Mouse (Mus musculus) neural tube, embryonic 14.5 days (tissue): Measurements from ENCODE around the gene Dgcr2. TPM values are rescaled to one million over a fixed set of nuclear protein-coding genes. Genes with fewer than 3 reads are reported as not detected.

Experiments used
- ATAC-seq: fragments of 200-750 bp; cut with Nextera tagmentation; 2 replicates; pipeline ENCODE4 v1.8.0; 2017; ENCODE audit warnings: low read depth, mild to moderate bottlenecking, moderate TSS enrichment, moderate library complexity
- H3K27ac ChIP-seq: fragments of 300-500 bp; sonication (generic); 2 replicates; pipeline ENCODE4 v1.5.1; 2014; ENCODE audit warnings: low read depth, mild to moderate bottlenecking, control low read depth, low read length, moderate library complexity, mixed read lengths
- H3K27me3 ChIP-seq: fragments of 300-500 bp; sonication (generic); 2 replicates; pipeline ENCODE4 v1.6.1; 2014; ENCODE audit warnings: low read length; ENCODE audit not compliant: control insufficient read depth, insufficient read depth
- H3K36me3 ChIP-seq: fragments of 300-500 bp; sonication (generic); 2 replicates; pipeline ENCODE4 v1.6.1; 2014; ENCODE audit warnings: low read length, mixed read lengths; ENCODE audit not compliant: control insufficient read depth, insufficient read depth
- H3K4me1 ChIP-seq: fragments of 300-500 bp; sonication (generic); 2 replicates; pipeline ENCODE4 v1.6.1; 2014; ENCODE audit warnings: low read length; ENCODE audit not compliant: control insufficient read depth, insufficient read depth
- H3K4me2 ChIP-seq: fragments of 300-500 bp; sonication (generic); 2 replicates; pipeline ENCODE4 v1.6.1; 2014; ENCODE audit warnings: mild to moderate bottlenecking, low read depth, low read length, control low read depth
- H3K4me3 ChIP-seq: fragments of 300-500 bp; sonication (generic); 2 replicates; pipeline ENCODE4 v1.5.1; 2014; ENCODE audit warnings: low read depth, low read length, control low read depth, mixed read lengths
- H3K9ac ChIP-seq: fragments of 300-500 bp; sonication (generic); replicated peaks from 2 replicates; pipeline ENCODE4 v1.6.1; 2014; ENCODE audit warnings: low read depth, mild to moderate bottlenecking, control low read depth, low read length, mixed read lengths
- H3K9me3 ChIP-seq: fragments of 300-500 bp; sonication (generic); 2 replicates; pipeline ENCODE4 v1.6.1; 2016; ENCODE audit warnings: low read length; ENCODE audit not compliant: control insufficient read depth
- WGBS: fragments of 180-500 bp; shearing (Covaris S2); extraction: QIAGEN DNeasy Blood & Tissue Kit; methylation state at CpG from one replicate; pipeline ENCODE4 v1.1.7; 2014; 5-methylcytosine and 5-hydroxymethylcytosine counted together
- polyA plus RNA-seq: library from polyadenylated mRNA; unstranded; fragments of >200 nt; fragmentation: Nextera tagmentation; extraction: Ambion mirVana; gene quantifications from 2 replicates; pipeline ENCODE4 v1.2.1, GENCODE M21; 2014

The Dgcr2 gene
- polyA plus RNA-seq, 1 experiment from 2014 or later, result 104 TPM

DNA sequence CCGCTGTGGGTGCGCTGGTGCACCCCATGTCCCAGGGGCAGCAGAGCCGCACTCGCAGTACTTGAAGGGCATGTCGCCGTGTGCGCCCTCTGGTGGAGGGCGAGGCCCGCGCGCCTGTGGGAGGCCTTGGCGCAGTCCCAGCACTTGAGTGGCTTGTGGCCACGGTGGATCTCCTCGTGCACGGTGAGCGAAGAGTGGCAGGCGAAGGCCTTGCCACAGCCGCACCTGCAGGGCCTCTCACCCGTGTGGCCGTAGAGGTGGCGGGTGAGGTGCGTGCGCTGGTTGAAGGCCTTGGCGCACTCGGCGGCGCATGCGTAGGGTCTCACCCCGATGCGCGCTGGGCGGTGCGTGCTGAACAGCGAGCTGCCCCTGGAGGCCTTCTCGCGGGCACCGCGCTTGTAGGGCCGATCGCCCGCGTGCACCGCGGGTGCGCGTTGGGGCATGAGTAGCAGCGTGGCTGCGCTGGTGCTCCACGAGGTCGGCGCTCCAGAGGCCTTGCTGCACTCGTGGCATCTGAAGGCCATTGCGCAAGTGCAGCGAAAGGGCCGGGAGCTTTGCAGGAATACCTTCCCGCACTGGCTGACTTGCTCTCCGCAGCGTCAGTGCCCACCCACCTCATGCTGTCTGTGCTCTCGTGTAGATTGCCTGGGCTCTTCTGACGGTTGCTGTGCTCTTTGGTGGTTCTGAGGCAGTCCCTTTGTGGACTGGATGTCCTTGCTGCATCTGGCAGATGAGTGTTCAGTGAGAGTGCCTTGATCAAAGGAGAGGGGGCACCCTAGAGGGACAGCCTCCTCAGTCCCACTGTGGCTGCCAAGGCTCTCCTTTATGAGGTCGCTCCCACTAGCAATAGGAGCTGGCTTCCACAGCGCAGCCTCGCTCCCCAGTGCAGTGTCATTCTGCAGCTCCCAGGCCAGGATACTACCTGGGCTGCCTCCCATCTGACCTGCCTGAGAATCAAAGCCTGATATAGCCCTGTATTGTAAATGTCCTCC is 82.7 kb downstream of the Dgcr2 start:
- no peaks in the 10 kb centered on the region for H3K36me3 ChIP-seq
- peak overlapping the region; percentile 50 for H3K4me3 ChIP-seq
- WGBS, result 1% methylated on average over 63 of the region's 63 CpGs
- H3K27ac ChIP-seq, result peak overlapping the region; percentile 56
- H3K9ac ChIP-seq, result peak overlapping the region; percentile 64
- peak; percentile 88 for ATAC-seq
- no peaks in the 10 kb centered on the region for H3K4me1 ChIP-seq
- peaks cover 4% of the 10 kb centered on the region; the same call in 1 of the 2 replicates for H3K27me3 ChIP-seq
- H3K4me2 ChIP-seq, result peak overlapping the region; percentile 83
- H3K9me3 ChIP-seq, result no peaks in the 10 kb centered on the region

GRCm38 (mm10) chr16:17813173-17813572 is 85.2 kb downstream of the Dgcr2 start:
- Histone ChIP-seq H3K27ac (no peak overlapping the region), H3K4me1 (peaks cover 5% of the 10 kb centered on the region; the same call in 1 of the 2 replicates), H3K27me3 (peaks cover 4% of the 10 kb centered on the region; the same call in 1 of the 2 replicates), H3K36me3 (no peaks in the 10 kb centered on the region), H3K4me3 (no peak overlapping the region), H3K4me2 (no peak overlapping the region), H3K9ac (no peak overlapping the region), H3K9me3 (no peaks in the 10 kb centered on the region)
- ATAC-seq, result no peak
- WGBS, result 53% methylated on average over 4 of the region's 4 CpGs

GRCm38 (mm10) chr16:17812120-17812519 is 86.2 kb downstream of the Dgcr2 start:
- Histone ChIP-seq H3K4me2 (no peak overlapping the region), H3K9ac (no peak overlapping the region), H3K27ac (no peak overlapping the region), H3K4me3 (no peak overlapping the region), H3K4me1 (peaks cover 9% of the 10 kb centered on the region; the same call in 1 of the 2 replicates), H3K9me3 (no peaks in the 10 kb centered on the region), H3K36me3 (no peaks in the 10 kb centered on the region), H3K27me3 (peaks cover 4% of the 10 kb centered on the region; the same call in 1 of the 2 replicates)
- ATAC-seq, result no peak
- 7% methylated on average over 5 of the region's 5 CpGs for WGBS

DNA sequence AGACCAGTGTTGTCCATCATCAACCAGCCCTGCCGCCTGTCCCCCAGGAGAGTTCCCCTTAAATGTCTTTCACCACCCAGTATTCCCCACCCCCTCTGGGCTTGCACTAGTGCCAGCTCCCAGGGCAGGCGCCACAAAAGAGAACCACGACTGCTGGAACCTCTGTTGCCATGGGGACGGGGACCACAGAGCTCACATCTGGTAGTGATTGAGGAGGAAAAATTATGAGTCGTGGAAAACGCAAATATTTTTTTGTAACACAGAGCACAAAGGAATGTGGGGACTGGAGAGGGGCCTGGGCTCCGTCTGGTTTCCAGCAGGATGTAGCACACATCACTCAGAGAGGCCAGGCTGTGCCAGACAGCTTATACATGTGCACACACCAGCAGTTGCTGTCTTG is 88.7 kb downstream of the Dgcr2 start:
- Histone ChIP-seq H3K4me1 (peaks cover 15% of the 10 kb centered on the region; the same call in 1 of the 2 replicates), H3K4me3 (no peak overlapping the region), H3K9ac (no peak overlapping the region), H3K4me2 (no peak overlapping the region), H3K27me3 (peaks cover 21% of the 10 kb centered on the region), H3K9me3 (no peaks in the 10 kb centered on the region), H3K27ac (no peak overlapping the region), H3K36me3 (no peaks in the 10 kb centered on the region)
- WGBS, result 14% methylated on average over 7 of the region's 7 CpGs
- no peak for ATAC-seq

DNA sequence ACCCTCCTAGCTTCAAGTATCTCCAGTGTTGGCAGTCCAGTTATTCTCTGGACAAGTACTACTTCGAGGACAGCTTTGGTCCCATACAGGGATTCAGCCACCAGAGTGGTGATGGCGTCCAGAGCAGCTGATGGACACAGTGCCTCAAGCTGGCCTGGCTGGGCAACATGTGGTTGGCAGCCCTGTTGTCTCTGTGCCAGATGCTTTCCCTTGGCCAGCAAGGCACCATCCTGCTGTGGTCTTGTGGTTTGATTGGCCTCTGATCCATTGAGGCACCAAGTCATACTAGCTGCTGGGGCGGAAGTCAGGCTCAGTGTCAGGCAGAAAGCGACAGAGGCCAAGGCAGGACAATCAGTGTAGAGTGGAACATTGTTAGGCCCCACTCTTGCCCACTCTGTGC is 89.2 kb downstream of the Dgcr2 start:
- H3K9ac ChIP-seq, result no peak overlapping the region
- H3K4me2 ChIP-seq, result no peak overlapping the region
- no peaks in the 10 kb centered on the region for H3K36me3 ChIP-seq
- H3K27me3 ChIP-seq, result peaks cover 25% of the 10 kb centered on the region
- H3K27ac ChIP-seq, result no peak overlapping the region
- peaks cover 19% of the 10 kb centered on the region; the same call in 1 of the 2 replicates for H3K4me1 ChIP-seq
- H3K4me3 ChIP-seq, result no peak overlapping the region
- H3K9me3 ChIP-seq, result no peaks in the 10 kb centered on the region
- WGBS, result 76% methylated on average over 4 of the region's 4 CpGs
- ATAC-seq, result no peak

DNA sequence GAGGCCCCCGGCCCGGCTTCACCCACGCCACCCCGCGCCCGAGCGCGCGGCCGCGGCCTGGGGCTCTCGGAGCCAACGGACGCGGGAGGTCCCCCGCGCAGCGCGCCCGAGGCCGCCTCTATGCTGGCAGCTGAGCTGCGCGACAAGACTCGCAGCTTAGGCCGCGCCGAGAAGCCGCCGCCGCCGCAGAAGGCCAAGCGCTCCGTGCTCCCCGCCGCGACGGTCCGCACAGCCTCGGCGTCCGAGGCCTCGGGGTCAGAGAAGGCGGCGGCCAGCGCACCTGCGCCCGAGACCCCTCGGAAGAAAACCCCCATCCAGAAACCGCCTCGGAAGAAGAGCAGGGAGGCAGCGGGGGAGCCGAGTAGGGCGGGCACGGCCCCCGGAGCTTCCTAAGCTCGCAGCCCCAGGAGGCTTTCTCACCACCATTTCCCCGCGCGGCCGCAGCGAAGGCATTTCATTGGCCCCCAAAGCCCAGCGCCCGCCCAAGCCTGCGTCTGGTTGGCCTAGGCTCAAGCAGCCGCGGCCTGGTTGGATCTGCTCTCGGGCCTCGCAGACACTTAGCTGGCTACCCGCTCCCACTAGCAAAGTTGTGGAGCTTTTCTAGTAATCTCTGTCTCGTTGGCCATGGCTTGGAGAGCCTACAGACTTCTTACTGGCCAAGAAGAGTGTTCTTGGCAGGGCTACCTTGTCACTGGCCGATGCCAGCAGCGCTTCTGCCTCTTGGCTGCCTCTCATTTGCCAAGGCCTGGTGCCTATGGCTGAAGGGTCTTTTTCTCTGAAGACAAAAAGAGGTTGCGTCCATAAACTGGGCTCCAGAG is 91.0 kb downstream of the Dgcr2 start:
- H3K36me3 ChIP-seq, result no peaks in the 10 kb centered on the region
- H3K4me3 ChIP-seq, result peak overlapping the region; percentile 57
- peak overlapping the region; percentile 77 for H3K9ac ChIP-seq
- H3K27ac ChIP-seq, result peak overlapping the region; percentile 81
- H3K4me1 ChIP-seq, result peaks cover 32% of the 10 kb centered on the region
- 2% methylated on average over 73 of the region's 73 CpGs for WGBS
- H3K4me2 ChIP-seq, result peak overlapping the region; percentile 92
- no peaks in the 10 kb centered on the region for H3K9me3 ChIP-seq
- ATAC-seq, result peak; percentile 88
- H3K27me3 ChIP-seq, result peaks cover 38% of the 10 kb centered on the region

GRCm38 (mm10) chr16:17806581-17807191 is 91.7 kb downstream of the Dgcr2 start:
- Histone ChIP-seq H3K9me3 (no peaks in the 10 kb centered on the region), H3K4me3 (peak overlapping the region; percentile 57), H3K9ac (peak overlapping the region; percentile 77), H3K4me2 (peak overlapping the region; percentile 92), H3K27me3 (peaks cover 46% of the 10 kb centered on the region), H3K36me3 (no peaks in the 10 kb centered on the region), H3K4me1 (peaks cover 34% of the 10 kb centered on the region), H3K27ac (peak overlapping the region; percentile 81)
- ATAC-seq, result peak; percentile 9
- WGBS, result 1% methylated on average over 49 of the region's 50 CpGs

DNA sequence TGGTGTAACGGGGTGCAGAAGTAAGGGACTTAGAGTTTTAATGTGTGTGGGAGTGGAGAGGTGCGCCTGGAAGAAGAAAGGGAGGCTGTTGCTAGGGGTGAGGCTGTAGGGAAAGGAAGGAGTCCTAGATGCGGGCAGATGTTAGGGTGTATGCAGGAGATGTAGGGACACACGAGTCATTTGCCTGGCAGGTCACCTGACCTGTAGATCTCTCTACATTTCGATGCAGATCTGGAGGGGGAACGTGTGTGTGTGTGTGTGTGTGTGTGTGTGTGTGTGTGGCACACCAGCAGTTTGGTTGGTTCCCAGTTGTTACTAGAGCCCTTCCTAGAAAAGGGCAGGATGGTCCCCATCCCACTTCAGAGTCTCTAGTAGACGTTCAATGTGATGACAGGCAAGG is 93.4 kb downstream of the Dgcr2 start:
- H3K27me3 ChIP-seq, result peaks cover 59% of the 10 kb centered on the region
- no peaks in the 10 kb centered on the region for H3K9me3 ChIP-seq
- WGBS, result 14% methylated on average over 7 of the region's 7 CpGs
- peak overlapping the region; percentile 24 for H3K4me3 ChIP-seq
- peak overlapping the region; percentile 43; the same call in 1 of the 2 replicates for H3K4me2 ChIP-seq
- H3K36me3 ChIP-seq, result no peaks in the 10 kb centered on the region
- H3K27ac ChIP-seq, result no peak overlapping the region
- H3K4me1 ChIP-seq, result peaks cover 34% of the 10 kb centered on the region
- ATAC-seq, result no peak
- H3K9ac ChIP-seq, result no peak overlapping the region
